Mouse (Mus musculus) lung, adult 2 months (tissue): ENCODE results near the gene Slc6a18.
A peak's percentile ranks its signal among the peaks of the same experiment; 100 is the strongest.

Source experiments
- CTCF ChIP-seq: fragments of 200-500 bp; IDR thresholded peaks from 2 replicates; pipeline ENCODE4 v1.5.1; 2011; ENCODE audit warnings: mild to moderate bottlenecking, low read length, control low read depth; ENCODE audit not compliant: insufficient read depth
- POLR2A ChIP-seq: fragments of 200-500 bp; IDR thresholded peaks from 2 replicates; pipeline ENCODE4 v1.6.1; 2011; ENCODE audit warnings: low read depth, mild to moderate bottlenecking, control low read depth, low read length, borderline replicate concordance; ENCODE audit errors: extremely low read depth

GRCm38 (mm10) chr13:73620637-73621036 lies 57.2 kb downstream of the Slc6a18 start:
- TF ChIP-seq POLR2A (no peak), CTCF (0 out of 2 replicates have a peak, but pooled peaks have one; percentile 6)
